Mouse (Mus musculus): ENCODE data around the gene Atp4b.
"Not testable (repeated sequence)": the region's sequence is repeated elsewhere in the genome, so short reads cannot be mapped to it uniquely, and the experiment has no call there.

Atp4b gene

GRCm38 (mm10) chr8:13382536-13382935, 14.1 kb downstream of the Atp4b start:
- DNase-seq: no peak

GRCm38 (mm10) chr8:13381630-13382029, 15.0 kb downstream of the Atp4b start:
- DNase-seq: no peak

- no peak for DNase-seq
Measured at GRCm38 (mm10) chr8:13373151-13373662, 23.4 kb downstream of the Atp4b start.

GRCm38 (mm10) chr8:13361865-13362264, 34.8 kb downstream of the Atp4b start:
- DNase-seq: no peak

GRCm38 (mm10) chr8:13360213-13360612, 36.4 kb downstream of the Atp4b start:
- DNase-seq: no peak

- no peak for DNase-seq
Measured at GRCm38 (mm10) chr8:13356681-13357080, 39.9 kb downstream of the Atp4b start.

- no peak for DNase-seq
Measured at GRCm38 (mm10) chr8:13356221-13356620, 40.4 kb downstream of the Atp4b start.

DNA sequence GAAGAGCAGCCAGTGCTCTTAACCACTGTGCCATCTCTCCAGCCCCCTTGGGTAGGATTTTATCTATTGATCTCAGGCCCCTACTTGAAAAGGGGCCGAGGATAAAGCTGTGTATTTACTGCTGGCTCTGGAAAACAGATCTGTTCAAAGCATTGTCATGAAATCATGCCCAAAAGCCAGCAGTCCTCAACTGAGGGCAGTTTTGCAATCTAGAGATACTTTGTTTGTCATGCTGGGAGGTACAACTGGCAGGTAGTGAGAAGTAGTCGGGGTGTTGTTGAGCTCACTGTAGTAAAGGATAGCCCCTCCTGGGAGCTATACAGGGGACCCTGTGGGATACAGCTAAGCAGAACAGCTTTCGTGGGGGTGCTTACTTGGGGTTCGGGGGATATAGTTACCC, 42.7 kb downstream of the Atp4b start:
- no peak for DNase-seq

- no peak for DNase-seq
Measured at GRCm38 (mm10) chr8:13353155-13353833, 43.3 kb downstream of the Atp4b start.

DNA sequence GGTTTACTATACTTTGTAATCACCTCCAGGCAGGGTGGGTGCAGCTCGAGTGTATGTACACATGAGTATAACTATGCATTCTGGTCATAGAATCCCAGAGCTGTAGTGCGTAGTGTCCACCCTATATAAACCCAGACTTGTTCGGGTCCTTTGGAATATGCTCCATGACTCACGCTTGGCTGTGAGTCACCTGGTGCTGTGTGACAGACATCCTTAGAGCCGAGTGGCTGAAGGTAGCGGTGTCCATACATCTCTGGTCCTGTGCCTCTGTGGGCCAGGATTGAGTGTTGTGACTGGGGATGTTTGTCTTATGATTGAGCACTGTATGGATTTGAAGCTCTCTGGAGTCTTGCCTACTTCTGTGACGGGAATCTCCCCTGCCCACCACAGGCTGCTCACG, 44.0 kb downstream of the Atp4b start:
- DNase-seq: no peak

- DNase-seq: no peak
Measured at GRCm38 (mm10) chr8:13351593-13351992, 45.0 kb downstream of the Atp4b start.

GRCm38 (mm10) chr8:13350052-13350451, 46.6 kb downstream of the Atp4b start:
- DNase-seq: no peak

- no peak for DNase-seq
Measured at GRCm38 (mm10) chr8:13343134-13343533, 53.5 kb downstream of the Atp4b start.

GRCm38 (mm10) chr8:13342340-13342739, 54.3 kb downstream of the Atp4b start:
- no peak for DNase-seq

- DNase-seq: no peak
Measured at GRCm38 (mm10) chr8:13340650-13341049, 56.0 kb downstream of the Atp4b start.

DNA sequence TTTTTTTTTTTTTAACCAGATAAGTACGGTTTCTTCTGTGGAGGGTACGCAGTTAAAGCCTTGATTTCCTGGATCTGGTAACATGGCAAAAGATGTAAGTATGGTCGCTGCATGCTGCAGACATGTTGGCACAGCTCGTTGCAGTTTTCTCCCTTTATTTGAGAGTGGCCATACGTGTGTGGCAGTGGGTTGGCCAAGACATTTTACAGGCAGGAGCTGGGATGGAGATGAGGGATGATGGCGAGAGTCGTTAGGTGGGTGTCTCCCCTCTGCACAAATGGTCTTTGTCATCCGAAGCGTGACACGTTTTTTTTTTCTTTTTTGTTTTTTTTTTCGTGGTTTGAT, 57.0 kb downstream of the Atp4b start:
- DNase-seq: no peak

GRCm38 (mm10) chr8:13338901-13339645, 57.6 kb downstream of the Atp4b start:
- DNase-seq: peak; percentile 66

DNA sequence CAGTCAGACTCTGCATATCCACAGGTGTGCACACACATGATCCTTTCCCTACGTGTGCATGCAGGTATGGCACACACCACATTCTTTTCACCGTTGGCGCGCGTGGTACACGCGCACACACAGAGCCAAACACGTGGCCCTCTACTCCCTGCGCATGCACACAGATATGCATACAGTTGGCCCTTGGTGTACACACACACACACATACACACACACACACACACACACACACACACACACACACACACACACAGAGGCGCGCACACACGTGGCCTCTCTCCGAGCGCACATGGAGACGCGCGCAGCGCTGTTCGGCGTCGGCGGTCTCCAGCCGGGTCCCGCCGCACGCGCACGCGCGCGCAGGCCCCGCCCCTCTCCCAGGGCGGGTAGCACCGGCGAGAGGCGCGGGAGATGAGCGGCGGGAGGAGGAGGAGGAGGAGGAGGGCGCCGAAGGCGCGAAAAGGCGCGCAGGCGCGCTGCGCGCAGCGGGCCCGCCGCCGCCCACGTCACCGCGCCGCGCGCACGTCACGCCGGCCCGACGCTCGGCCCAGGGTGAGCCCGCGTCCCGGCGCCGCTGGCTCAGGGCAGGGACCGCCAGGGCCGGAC, 58.3 kb downstream of the Atp4b start, which contains the start of gene Tfdp1:
Tfdp1 (plus strand) TSS at position 497 of the 606 bp plus-strand sequence.
- peak; percentile 91 for DNase-seq

DNA sequence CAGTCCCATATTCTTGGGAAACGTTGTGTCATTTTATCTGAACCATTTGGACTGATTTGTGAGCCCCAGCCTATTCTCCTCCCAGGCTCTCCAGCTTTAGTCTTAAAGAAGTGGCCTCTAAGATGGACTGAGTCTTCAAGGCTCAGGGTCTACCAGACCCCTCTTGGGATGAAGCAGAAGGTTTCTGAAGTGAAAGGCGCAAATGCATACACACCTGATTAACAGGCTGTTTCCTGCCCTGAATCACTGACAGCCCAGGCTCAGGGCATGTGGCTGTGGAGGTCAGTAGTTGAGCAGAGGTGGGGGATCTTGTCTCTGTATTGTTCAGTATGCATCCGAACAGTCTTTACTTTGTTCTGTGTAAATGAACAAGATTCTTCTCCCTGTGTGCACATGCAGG, 58.9 kb downstream of the Atp4b start:
- no peak for DNase-seq

- not testable (repeated sequence) for DNase-seq
Measured at GRCm38 (mm10) chr8:13337245-13337644, 59.4 kb downstream of the Atp4b start.

Measured in cerebellum, adult 11-12 months (tissue).